Mouse (Mus musculus) spleen, adult 2 months (tissue): ENCODE measurements around the gene Primpol.

Source experiments
- CTCF ChIP-seq: fragments of 200-500 bp; IDR thresholded peaks from 2 replicates; pipeline ENCODE4 v1.5.1; 2011; ENCODE audit warnings: mild to moderate bottlenecking, inconsistent platforms; ENCODE audit not compliant: insufficient read depth, insufficient read length, insufficient replicate concordance; ENCODE audit errors: extremely low read depth
- POLR2A ChIP-seq: fragments of 200-500 bp; IDR thresholded peaks from 2 replicates; pipeline ENCODE4 v1.6.1; 2011; ENCODE audit warnings: low read depth, low read length, inconsistent platforms

DNA sequence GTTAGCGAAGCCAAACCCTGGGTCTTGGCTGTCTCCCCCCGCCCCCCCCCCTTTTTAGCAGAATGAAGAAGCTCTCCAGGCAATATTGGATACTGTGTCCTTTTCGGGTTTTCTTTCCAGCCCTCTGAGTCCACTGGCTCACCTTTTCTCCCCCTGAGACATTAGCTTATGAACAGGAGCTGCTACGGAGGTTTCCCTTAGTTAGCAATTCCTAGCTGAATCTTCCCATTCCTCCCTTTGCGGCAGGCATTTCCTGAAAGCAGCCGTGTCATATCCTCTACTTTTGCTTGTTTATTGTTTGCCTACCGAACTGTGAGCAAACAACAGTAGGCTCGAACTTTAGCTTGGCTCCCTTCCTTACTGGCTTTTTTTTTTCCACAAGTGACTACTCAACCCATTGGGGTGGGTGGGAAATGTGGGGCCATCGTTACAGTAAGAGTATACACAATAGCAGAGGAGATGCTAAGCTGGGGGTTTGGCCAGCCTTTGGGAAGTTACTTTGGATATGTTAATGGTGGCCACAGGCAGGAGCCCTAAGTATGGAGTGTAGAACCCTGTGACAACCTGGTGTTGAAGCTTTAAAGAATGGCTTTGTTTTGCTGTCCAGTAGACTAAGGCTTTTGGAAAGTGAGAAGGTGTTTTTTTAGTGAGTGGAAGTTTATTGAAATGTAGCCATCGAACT is 1.8 kb upstream of the Primpol start:
- TF ChIP-seq CTCF: no peak
- no peak for TF ChIP-seq POLR2A
